Mouse (Mus musculus) kidney, postnatal 14 days (tissue): ENCODE results near the gene Ablim1.

Experiments
- DNase-seq: peaks from one replicate; pipeline ENCODE4 v3.0.0; 2022; ENCODE audit warnings: mixed read lengths

Ablim1 gene

GRCm38 (mm10) chr19:57052016-57052415 is 262.7 kb downstream of the Ablim1 start:
- no peak for DNase-seq

DNA sequence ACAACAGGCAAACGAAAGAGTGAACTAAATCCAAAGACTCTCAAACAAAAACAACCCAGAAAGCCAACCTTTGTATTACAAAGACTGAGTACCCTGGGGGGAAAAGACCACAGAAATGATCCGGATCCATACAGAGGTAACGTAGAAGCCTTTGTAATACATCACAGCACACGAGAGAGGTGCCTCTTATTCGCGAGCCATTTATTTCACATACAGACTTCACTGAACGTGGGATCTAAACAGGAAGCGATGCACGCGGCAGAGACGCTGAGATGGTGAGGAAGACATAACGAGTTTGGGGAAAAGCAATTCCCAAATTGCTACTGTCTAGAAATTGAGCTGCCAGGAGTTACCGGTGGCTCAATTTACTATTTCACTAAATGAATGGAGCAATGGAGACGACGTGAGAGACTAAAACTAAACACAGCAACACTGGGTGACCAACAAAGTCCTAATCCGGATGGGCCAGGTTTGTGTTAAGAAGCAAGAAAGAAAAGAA is 265.1 kb downstream of the Ablim1 start:
- DNase-seq: no peak

- DNase-seq: peak; percentile 22
These were observed 266.9 kb downstream of the Ablim1 start for GRCm38 (mm10) chr19:57047671-57048320.

- DNase-seq: no peak
These were observed 275.5 kb downstream of the Ablim1 start for GRCm38 (mm10) chr19:57039258-57039657.

DNA sequence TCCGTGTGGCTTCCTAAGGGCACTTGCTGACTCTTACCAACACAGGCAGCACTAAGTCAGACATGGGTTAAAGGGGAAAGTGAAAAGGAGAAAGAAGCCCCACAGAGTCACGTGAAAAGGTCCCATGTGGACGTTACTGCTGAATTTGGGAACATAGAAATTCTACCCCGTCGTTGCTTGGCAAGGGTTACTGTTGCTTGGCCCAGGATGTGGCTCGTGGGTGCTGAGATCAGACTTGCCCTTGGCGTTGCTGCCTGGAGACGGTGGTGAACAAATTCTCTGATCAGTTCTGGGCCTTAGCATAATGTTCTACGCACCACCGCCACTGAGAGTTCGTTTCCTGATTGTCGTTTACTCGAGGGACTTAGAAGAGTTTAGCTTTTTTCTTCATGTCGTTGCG is 277.9 kb downstream of the Ablim1 start:
- DNase-seq: no peak

- peak; percentile 82 for DNase-seq
These were observed 283.1 kb downstream of the Ablim1 start for GRCm38 (mm10) chr19:57031582-57031981.

- no peak for DNase-seq
These were observed 285.3 kb downstream of the Ablim1 start for GRCm38 (mm10) chr19:57029461-57029860.

- DNase-seq: peak; percentile 44
These were observed 286.2 kb downstream of the Ablim1 start for GRCm38 (mm10) chr19:57028327-57029179.

- DNase-seq: no peak
These were observed 288.2 kb downstream of the Ablim1 start for GRCm38 (mm10) chr19:57026501-57026900.

GRCm38 (mm10) chr19:57017785-57018179 is 296.9 kb downstream of the Ablim1 start:
- no peak for DNase-seq

DNA sequence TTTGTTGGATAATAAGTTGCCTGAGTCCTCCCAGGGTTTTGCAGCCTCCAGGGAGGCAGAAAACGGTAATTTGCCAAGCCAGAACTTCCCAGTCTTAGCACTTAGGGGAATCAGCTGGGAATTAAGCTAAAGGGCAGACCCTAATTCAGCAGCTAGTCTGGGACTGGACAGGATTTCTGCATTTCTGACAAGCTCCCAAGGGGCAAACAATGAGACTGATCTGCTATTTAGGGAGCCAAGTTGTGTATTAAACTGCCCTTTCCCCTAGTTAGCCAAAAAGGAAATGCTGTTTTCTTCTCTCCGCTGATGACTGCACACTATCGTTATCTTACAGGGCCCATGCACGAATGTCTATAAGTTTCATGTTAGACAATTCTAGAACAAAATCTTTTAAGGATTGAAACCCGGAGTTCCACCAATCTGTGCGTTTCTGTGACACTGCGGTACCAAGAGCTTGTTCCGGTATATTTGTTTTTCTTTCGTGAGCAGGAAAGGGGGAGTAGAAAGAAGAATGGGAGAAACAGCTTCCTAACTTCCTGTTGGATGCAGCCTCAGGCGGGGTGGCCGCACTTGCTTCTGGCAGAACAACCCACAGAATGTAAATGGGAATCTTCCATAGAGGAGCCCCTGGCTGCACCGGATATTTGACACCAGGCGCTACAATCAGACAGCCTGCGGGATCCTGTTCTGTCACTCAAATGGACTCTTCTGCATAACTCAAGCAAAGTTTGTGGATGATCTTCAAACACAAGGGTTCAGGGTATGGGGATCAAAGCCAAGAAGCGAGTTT is 297.5 kb downstream of the Ablim1 start:
- peak; percentile 51 for DNase-seq

- no peak for DNase-seq
These were observed 299.9 kb downstream of the Ablim1 start for GRCm38 (mm10) chr19:57014808-57015207.

- peak; percentile 53 for DNase-seq
These were observed 301.4 kb downstream of the Ablim1 start for GRCm38 (mm10) chr19:57013271-57013677.

- DNase-seq: no peak
These were observed 302.7 kb downstream of the Ablim1 start for GRCm38 (mm10) chr19:57012068-57012467.

DNA sequence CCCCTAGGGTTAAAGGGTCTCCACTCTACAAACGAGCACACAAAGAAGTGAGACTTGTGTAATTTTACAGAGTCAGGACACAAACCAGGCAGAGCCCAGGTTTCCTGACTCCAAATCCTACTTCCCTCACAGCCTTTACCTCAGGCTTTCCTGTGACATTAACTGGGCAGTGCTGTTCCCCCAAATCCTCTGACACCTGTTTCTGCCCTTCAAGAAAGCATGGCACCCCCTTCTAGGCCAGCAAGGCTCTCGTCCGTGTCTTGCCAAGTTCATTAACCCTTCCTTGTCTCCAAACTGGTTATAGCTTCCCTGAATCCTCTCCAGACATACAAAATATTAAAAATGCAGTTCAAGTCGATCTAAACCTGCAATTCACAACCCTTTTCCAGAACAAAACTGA is 304.7 kb downstream of the Ablim1 start:
- DNase-seq: no peak

GRCm38 (mm10) chr19:57009653-57010052 is 305.1 kb downstream of the Ablim1 start:
- no peak for DNase-seq

DNA sequence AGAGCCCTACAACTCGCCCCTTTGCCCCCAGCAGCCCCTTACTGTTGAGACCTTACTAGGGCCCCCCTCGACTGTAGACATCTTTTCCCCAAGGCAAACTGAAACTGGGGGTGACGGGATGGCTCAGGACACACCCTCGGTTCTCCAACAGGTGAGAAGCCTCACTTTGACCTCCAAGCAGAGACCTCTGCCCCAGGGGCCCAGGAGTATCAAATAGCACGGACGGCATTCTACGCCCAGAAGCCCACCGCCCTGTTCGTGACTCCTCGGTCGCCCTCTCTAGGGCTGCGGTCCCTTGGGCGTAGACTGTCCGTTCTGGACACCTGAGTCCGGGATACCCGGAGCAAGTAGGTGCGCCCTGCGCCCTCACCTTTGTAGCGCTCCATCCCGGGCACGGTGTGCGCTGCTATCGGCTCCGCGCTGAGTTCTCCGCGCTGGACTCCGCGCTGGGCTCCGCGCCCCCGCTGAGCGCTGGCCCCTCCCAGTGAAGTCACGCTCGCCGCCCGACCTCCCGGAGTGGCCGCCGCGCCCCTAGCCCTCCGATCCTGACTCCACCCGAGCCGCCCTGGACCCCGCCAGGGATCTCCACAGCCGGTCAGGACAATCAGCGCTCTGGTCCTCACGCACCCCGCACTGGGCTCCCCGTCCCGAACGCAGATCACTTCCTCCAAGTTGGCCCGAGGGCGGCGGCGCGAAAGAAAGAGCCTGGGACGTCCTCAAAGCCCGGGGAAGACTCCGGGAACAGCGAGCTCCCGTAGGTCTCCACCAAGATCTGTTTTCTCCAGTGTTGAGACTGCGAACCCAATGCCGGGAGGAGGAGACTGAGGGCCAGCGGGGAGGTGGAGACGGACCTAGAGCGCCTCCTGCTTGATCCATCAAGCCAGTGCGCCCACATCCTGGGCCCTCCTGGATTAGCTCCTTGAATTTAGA is 306.7 kb downstream of the Ablim1 start, which contains the start of gene Afap1l2:
TSS of gene Afap1l2 (minus strand) at position 448 of the 930 bp plus-strand sequence.
- DNase-seq: peak; percentile 83

DNA sequence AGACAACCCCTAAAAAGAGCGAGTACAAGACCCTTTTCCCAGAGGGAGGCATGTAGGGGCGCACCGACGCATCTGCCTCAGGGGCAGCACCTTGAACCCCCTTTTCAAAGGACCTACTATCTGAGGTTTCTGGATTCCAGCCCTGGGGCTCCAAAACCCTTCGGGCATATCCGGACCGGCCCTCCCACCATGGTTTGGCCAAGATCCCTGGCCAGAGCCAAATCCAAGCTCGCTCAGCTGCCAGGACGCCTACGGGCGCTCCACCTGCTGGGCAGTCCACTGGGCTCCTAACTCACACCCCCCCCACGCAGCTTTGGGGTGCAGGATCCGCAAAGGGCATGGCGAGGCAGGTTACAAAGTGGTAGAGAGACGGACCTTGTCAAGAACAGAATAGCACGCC is 307.4 kb downstream of the Ablim1 start:
- peak; percentile 82 for DNase-seq

DNA sequence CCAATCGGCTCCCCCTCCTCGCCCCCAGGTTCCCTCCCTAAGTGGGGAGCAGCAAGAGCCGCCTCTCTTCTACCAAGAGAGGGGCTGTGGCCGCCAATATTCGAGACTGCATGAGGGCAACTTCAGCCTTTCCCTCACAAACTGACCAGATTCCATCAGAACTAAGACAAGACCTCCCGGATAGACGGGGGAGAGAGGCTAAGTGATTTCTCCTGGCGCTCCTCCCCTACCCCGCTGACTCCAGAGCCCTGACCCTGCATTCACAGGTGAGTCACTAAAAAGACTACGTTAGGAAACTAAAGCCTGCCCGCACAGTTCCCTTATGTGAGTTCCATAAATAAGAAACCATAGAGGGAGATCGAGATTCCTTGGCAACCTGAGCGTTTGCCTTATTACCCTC is 307.9 kb downstream of the Ablim1 start:
- peak; percentile 27 for DNase-seq

GRCm38 (mm10) chr19:57005062-57005461 is 309.7 kb downstream of the Ablim1 start:
- DNase-seq: peak; percentile 60

GRCm38 (mm10) chr19:57003460-57003810 is 311.3 kb downstream of the Ablim1 start:
- peak; percentile 83 for DNase-seq
